Mouse (Mus musculus): ENCODE measurements around the gene Bspry.

Bspry gene

DNA sequence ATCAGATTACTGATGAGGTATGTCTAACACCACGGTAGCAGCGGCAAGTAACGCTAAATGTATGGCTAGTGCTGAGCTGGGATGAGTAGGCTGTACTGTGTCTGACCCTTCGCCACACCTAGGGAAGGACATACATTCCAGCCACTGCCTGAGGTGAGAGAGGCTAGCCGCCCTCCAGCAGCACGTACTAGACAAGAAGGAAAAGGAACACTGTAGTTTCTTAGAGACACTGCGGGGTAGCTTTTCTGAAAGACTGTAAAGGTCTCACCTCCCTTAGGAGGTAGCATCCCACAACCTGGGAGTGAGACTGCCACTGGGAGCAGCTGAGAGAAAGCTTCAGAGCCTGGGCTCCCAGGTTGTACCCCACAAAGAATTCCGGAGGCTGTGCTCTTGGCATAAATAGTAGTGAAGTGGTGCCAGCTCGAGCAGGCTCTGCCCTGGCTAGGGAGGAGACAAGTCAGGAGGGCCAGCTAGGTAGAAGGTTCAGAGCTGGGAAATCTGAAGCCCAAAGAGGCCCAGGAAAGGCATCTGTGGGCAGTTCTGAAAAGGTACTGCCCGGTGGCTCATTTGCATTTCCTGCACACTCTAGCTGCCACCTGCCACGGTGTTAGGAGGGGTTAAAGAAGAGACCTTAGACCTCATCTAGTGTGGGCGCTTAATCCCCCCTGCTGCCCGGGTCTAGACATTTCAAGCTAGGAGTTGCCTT is 38.7 kb downstream of the Bspry start:
- ChIA-PET CTCF (interaction anchor here in 3 of 4 experiments (0.6 to 2.5 kb wide), 10 partner anchors 8 to 91 kb away, joined by 3 to 13 read pairs (median 3); partner anchors contain the start of genes Bspry (in 1 of the 3) and Hdhd3 (in 1 of the 3)), POLR2A (interaction anchor here (0.6 to 6.6 kb wide), 30 partner anchors 10 to 212 kb away, joined by 3 to 91 read pairs (median 6); partner anchors contain the start of genes Cdc26 (in 2 of the 4), Fkbp15 (in 2 of the 4), Hdhd3 (in 2 of the 4) and Prpf4 (in 2 of the 4))

DNA sequence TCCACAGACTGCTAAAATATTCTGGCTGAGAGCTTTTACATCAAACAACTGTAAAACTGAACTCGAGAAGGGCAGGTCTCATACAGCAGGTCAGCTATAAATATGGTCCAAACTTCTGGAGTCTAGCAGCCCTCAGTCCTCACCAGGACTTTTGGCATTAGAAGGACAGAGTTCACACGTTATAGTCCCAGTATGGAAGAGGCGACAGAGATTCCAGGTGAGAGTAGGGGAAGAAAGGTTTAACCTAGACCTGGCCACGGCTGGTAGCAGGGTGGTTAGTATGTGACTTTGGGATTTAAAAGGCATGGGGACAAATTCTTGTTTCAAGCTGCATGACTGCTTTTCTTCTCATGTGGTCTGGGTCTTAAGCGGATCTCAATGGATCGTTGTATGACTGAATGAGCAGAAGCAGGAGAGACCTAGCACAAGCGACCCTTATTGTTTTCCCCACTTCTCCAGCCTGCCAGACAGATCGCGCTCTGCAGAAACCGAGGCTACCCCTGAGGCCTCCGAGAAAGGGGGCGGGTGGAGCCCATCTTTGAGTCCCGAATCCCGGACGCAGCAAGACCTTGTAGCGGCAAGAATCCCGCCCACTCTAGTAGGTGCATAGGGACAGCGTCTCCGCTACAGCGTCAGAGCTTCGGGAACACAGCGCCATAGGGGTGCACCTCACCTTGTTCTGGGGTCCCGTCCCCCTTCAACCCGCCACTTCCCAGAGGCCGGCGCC is 39.4 kb downstream of the Bspry start:
- ChIA-PET CTCF (interaction anchor here in 3 of 4 experiments (0.5 to 2.5 kb wide), 9 partner anchors 9 to 166 kb away, joined by 3 to 13 read pairs (median 3); partner anchors contain the start of genes Bspry (in 1 of the 3) and Hdhd3 (in 1 of the 3)), POLR2A (interaction anchor here in 3 of 4 experiments (0.5 to 6.6 kb wide), 31 partner anchors 10 to 174 kb away, joined by 3 to 91 read pairs (median 5); partner anchors contain the start of genes Cdc26 (in 2 of the 3), Fkbp15 (in 2 of the 3), Hdhd3 (in 2 of the 3) and Prpf4 (in 2 of the 3))

DNA sequence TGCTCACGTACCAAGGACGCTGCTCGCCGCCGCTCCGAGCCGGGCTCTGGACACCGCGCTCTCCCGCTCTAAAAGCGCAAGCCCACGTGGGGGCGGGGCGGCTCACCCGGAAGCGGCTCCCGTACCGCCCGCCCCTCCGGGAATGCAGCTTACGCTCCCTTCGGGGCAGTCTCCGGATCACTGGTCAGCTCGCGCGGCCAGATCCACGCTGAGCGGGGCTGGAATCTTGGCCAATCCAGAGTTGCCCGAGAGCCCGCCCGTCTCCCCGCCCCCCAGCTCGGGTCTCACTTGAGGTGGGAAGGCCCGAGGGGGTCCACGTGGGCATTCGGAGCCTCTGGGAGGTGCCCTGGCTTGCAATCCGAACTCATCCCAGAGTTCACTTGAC is 40.0 kb downstream of the Bspry start, which contains the start of gene Alad:
TSS of gene Alad (minus strand) at position 70 of the 385 bp plus-strand sequence.
- POLR2A ChIA-PET: interaction anchor here in 3 of 4 experiments (0.5 to 6.6 kb wide), 23 partner anchors 10 to 159 kb away, joined by 3 to 91 read pairs (median 7); partner anchors contain the start of genes Cdc26 (in 2 of the 3), Fkbp15 (in 2 of the 3), Hdhd3 (in 2 of the 3) and Prpf4 (in 2 of the 3)
- CTCF ChIA-PET: interaction anchor here in 2 of 4 experiments (0.7 to 2.5 kb wide), 2 partner anchors 17 to 213 kb away, joined by 5 to 13 read pairs; partner anchors contain the start of gene Hdhd3 (in 1 of the 2)

DNA sequence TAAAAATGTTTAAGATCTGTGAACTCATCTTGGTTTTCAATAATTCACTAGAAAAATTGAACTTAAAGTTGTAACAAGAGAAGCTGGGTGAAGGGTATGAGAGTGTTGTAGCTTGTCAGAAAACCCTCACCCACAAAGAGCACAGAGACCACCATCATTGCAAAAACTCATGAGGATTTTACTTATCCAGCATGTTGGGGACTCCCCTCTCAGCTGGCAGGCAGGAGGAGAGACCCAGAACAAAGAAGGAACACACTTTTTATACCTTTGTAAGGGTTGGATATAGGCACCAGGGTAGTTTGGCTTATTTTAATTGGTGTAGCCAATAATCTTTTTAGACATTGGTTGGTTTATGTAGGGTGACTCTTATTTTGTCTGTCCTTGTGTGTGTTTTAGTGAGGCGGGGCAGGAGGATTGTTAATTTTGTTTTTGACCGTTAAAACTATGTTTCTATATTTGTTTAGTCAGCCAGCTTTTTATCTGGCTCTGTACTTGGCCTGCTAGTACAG is 41.1 kb downstream of the Bspry start:
- POLR2A ChIA-PET: interaction anchor here in 2 of 4 experiments (0.6 to 6.6 kb wide), 4 partner anchors 20 to 323 kb away, joined by 3 to 91 read pairs (median 5); partner anchors contain the start of gene Hdhd3 (in 1 of the 2)
- CTCF ChIA-PET: no interaction called here

DNA sequence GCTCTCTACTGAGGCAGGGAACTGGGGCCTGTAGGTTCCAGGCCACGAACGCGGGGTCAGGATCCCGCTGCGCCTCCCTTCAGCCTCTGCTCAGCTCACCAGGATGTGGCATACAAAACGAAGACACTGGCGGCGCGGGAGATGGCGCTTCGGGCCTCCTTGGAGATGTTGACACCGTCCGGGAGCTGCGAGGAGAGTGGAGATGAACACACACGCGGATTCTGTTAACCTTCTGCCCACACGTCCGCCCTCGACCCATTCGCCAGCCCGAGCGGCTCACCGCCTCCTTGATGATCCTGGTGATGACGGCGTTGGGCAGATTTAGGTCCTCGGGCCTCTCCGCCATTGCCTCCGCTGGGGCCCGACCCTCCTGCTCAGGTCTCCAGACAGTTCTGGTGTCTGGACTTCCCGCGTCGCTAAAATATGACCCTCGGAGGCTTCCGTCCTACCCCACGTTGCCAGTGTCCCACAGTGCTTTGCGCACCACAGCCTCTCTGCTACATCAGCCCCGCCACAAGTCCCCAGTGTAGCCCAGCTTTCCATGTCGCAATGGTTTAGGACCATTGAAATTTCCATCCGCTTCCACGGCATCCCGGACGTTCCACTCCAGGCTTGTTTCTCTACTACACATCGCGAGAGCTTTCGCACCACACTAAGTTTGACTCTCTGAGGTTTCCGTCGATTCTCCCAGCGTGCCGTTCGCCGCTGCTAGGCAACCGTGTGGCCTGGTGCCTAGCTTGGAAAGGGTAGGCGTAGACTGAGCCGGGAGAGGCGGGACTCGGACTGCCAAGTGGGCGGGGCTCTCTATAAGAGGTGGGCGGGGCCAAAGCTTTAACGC is 45.0 kb downstream of the Bspry start, which contains the start of the genes Pole3 and 4933430I17Rik:
TSS of gene Pole3 (minus strand) at position 418 of the 838 bp plus-strand sequence.
TSS of gene 4933430I17Rik (plus strand) at position 719 of the 838 bp plus-strand sequence.
- POLR2A ChIA-PET: interaction anchor here (0.6 to 2.5 kb wide), 52 partner anchors 9 to 1382 kb away, joined by 3 to 34 read pairs (median 4); partner anchors contain the start of genes Cdc26 (in 4 of the 4), Prpf4 (in 4 of the 4), Bspry (in 2 of the 4) and Hdhd3 (in 2 of the 4)

DNA sequence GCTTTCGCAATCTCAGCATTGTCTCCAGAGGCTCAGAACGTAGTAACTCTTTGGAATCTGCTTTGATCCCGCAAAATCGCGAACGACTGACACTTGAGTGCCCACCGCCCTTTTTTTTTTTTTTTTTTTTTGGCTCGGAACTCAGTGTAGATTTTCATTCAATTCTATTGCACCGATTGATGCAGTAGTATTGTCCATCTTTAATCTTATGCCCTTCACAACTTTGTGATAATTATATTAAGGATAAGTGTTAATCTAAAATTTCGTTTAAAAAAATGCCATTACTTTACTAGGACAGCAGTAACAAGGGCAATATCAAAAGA is 45.6 kb downstream of the Bspry start:
- ChIA-PET POLR2A (interaction anchor here (0.6 to 2.5 kb wide), 49 partner anchors 8 to 1381 kb away, joined by 3 to 34 read pairs (median 4); partner anchors contain the start of genes Cdc26 (in 4 of the 4), Prpf4 (in 4 of the 4), Bspry (in 2 of the 4) and Hdhd3 (in 2 of the 4)), CTCF (interaction anchor here (0.7 to 1.3 kb wide), 13 partner anchors 9 to 587 kb away, joined by 3 to 10 read pairs (median 4); partner anchors contain the start of gene Zfp37 (in 1 of the 4))

More for the DNA sequence above, 45.0 kb downstream of the Bspry start, which contains the start of the genes Pole3 and 4933430I17Rik:
- CTCF ChIA-PET: interaction anchor here (0.7 to 1.3 kb wide), 13 partner anchors 8 to 587 kb away, joined by 3 to 10 read pairs (median 4); partner anchors contain the start of gene Zfp37 (in 1 of the 4)

DNA sequence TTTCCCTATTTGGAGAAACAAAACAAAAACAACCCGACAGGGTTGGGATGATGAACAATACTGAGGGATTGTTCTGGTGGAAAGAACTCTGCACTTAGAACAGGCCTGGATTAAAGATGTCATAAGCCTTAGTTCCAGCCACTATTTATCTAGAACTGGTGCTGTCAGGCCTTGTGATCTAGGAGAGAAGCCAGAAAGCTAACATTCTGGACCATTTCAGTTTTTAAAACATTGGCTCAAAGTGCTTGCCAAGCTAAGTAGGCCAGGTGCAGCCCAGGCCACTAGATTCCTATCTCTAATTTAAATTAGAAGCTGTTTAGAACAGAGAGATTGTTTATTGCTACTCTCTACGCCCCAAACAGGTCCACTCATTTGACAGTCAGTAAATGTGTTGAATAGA is 46.4 kb downstream of the Bspry start:
- ChIA-PET POLR2A (interaction anchor here in 2 of 4 experiments (1.1 to 2.5 kb wide), 5 partner anchors 24 to 165 kb away, joined by 3 to 32 read pairs (median 9); partner anchors contain the start of genes Fkbp15 (in 1 of the 2) and Slc31a1 (in 1 of the 2)), CTCF (no interaction called here)

DNA sequence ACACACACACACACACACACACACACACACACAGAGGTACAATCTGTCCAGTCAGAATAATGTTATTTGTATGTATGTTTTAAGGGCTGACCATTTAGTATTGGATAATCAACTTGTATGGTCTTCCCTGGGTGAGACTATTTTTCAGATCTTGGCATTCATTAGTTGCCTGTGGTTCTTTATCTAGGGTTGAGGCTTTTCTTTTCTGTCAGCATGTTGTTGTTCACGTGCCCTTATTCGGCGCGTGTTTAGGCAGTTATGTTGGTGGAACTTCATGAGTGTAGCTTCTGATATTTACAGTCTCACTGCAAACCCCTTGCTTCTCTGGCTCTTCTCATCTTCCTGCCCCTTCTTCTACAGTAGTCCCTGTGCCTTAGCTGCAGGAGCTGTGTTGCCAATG is 47.8 kb downstream of the Bspry start:
- POLR2A ChIA-PET: interaction anchor here in 1 of 4 experiments (3.3 kb wide), 1 partner anchor 9 kb away, joined by 14 read pairs; the partner anchor contains the start of gene Alad
- CTCF ChIA-PET: no interaction called here

DNA sequence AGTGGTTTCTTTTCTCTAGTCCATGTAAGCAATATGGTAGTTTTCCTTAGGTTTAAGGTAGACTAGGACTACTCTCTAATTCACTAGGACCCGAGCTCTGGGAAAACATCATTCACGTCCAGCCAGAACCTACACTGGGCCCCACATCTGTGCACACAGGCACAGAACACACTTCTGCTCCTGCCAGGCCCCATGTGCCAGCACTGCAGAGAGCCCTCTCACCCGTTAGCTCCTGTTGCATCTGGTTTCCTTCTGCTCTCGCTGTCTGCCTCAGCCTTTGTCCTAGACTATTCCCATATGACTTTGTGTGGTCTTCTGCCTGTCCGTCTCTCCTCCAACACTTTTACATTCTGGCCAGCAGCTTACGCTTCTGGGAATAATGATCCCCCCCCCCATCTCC is 53.9 kb downstream of the Bspry start:
- ChIA-PET POLR2A (interaction anchor here in 2 of 4 experiments (0.5 to 1.6 kb wide), 3 partner anchors 9 to 236 kb away, joined by 3 to 4 read pairs (median 3); partner anchors contain the start of genes 4933430I17Rik (in 1 of the 2) and Pole3 (in 1 of the 2)), CTCF (interaction anchor here in 1 of 4 experiments (0.8 kb wide), 1 partner anchor 164 kb away, joined by 4 read pairs; no protein-coding TSS in a partner anchor)

DNA sequence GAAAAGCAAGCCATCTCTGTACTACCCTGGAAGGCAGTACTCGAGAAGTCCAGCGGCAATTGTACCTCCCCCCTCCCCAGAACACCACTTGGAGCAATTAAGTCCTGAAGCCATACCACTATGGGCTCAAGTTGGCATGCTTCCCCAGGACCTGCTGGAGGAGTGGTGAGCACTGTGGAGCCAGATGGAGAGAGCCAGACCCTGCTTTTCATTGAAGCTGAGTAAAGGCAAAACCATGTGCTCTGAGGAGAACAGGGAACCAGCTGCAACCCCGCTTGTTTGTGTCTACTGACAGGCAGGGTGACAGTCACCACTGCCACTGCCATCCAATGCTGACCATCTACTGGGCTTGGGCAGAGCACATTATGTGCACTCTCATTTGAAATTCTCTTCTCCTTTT is 61.9 kb downstream of the Bspry start:
- CTCF ChIA-PET: no interaction called here
- POLR2A ChIA-PET: no interaction called here

DNA sequence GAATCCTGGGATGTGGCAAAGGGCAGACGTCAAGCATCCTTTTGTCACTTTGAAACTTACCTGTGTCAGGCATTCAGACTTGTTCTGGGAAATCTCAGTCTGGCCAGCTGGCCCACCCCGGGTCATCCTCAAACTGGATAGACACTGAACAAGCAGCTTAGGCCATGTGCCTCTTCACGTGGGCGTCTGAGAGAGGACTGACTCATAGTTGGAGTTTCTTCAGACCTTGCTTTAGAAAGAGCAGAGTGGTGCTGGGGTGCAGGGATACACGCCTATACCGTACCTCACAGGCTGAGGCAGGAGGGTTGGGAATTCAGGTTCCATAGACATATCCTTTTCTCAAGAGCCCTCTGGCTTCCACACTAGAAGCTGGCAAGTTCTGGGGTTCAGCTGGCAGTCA is 63.9 kb downstream of the Bspry start:
- POLR2A ChIA-PET: interaction anchor here in 2 of 4 experiments (0.6 to 1.7 kb wide), 2 partner anchors 14 to 176 kb away, joined by 6 to 7 read pairs; no protein-coding TSS in a partner anchor
- CTCF ChIA-PET: interaction anchor here in 3 of 4 experiments (0.6 to 0.7 kb wide), 3 partner anchors 9 to 220 kb away, joined by 3 to 6 read pairs (median 3); no protein-coding TSS in a partner anchor

DNA sequence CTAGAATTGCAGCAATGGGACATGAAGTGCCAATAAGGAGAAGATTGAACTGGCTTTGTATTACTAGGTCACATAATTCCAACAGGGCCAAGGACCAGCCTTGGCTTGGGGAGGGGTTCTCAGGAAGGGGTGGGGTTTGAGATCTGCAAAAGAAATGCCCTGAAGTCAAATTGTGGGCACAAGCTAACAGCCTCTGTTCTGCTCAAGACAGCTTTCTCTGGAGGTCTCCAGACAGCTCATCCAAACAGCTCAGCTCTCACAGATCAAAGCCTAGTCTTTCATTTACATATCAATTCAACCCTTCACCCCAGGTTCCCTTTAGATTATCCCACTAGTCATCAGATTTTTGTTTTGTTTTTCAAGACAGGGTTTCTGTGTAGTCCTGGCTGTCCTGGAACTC is 64.9 kb downstream of the Bspry start:
- CTCF ChIA-PET: interaction anchor here in 1 of 4 experiments (0.6 kb wide), 1 partner anchor 10 kb away, joined by 3 read pairs; no protein-coding TSS in a partner anchor
- POLR2A ChIA-PET: interaction anchor here in 2 of 4 experiments (0.5 to 1.7 kb wide), 2 partner anchors 15 to 1003 kb away, joined by 3 to 7 read pairs; no protein-coding TSS in a partner anchor

Measured in embryonic stem cell, embryonic (primary cell).